Mouse (Mus musculus) adrenal gland, postnatal 14 days (tissue): ENCODE measurements around the gene Gpr158. TPM values are rescaled to one million over a fixed set of nuclear protein-coding genes. Genes with fewer than 3 reads are reported as not detected.
"Not testable (repeated sequence)": the region's sequence is repeated elsewhere in the genome, so short reads cannot be mapped to it uniquely, and the experiment has no call there.

ENCODE experiments used
- DNase-seq: peaks from one replicate; pipeline ENCODE4 v3.0.0; 2021; ENCODE audit warnings: mixed read lengths
- long read RNA-seq, 2 experiments: library from polyadenylated mRNA; stranded (forward); transcript quantifications; one replicate each; pipeline ENCODE4 v2.0.0; 2021
- total RNA-seq: library from RNA; stranded (reverse); gene quantifications from 2 replicates; pipeline ENCODE4 v1.2.3, GENCODE M21; 2021

The Gpr158 gene
- total RNA-seq: 0.67 and 1.1 TPM in 2 replicates
- long read RNA-seq, experiment 1: 0 reads
- long read RNA-seq, experiment 2: 0 reads

- peak; percentile 92 for DNase-seq
Observed at GRCm38 (mm10) chr2:21367345-21368111, at the start of gene Gpr158. TSS of gene Gpr158 (plus strand) at chr2:21367542.

DNA sequence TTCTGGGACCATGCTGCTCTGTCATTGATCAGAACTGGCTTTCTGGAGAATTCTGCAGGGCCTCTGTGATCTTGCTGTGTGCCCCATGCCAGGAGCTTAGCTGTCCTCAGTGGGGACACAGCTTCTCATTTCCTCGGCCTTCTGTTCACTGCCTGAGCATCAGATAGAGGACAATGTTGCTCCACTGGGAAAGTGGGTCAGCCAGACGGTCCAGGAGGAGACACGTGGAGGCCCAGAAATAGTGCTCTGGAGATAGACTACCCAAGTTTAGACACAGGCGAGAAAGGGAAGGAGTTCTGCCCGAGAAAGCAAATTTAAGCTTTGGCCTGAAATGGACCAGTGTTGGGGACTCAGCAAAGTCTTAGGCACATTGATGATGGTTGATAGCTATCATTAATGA lies 23.5 kb upstream of the Gpr158 start:
- no peak for DNase-seq

- DNase-seq: peak; percentile 47
Observed at GRCm38 (mm10) chr2:21368351-21369170, 1.2 kb downstream of the Gpr158 start.

- no peak for DNase-seq
Observed at GRCm38 (mm10) chr2:21369171-21369485, 1.8 kb downstream of the Gpr158 start.

- DNase-seq: no peak
Observed at GRCm38 (mm10) chr2:21369556-21369955, 2.2 kb downstream of the Gpr158 start.

GRCm38 (mm10) chr2:21379516-21379915 lies 12.2 kb downstream of the Gpr158 start:
- no peak for DNase-seq

- DNase-seq: no peak
Observed at GRCm38 (mm10) chr2:21392727-21393126, 25.4 kb downstream of the Gpr158 start.

DNA sequence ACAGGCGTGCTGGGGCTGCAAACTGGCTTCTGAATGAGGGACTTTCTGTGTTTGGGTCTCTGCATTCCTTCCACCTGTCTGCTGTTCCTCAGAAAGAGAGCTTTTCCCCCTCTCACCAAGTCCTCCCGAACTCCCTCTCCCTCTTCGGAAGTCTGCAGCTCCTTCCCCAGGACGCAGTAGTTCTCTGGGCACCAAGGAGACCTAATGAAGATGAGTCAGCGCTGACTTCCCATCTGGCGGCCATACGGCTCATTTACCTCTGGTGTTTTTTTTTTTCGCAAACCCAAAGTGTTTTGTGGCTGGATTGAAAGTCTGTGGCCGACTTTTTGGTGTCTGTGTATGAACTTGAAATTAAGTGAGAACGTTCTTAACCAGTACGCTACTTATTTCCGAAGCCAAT lies 30.0 kb downstream of the Gpr158 start:
- no peak for DNase-seq

- no peak for DNase-seq
Observed at GRCm38 (mm10) chr2:21399657-21400056, 32.3 kb downstream of the Gpr158 start.

- DNase-seq: no peak
Observed at GRCm38 (mm10) chr2:21405617-21406016, 38.3 kb downstream of the Gpr158 start.

DNA sequence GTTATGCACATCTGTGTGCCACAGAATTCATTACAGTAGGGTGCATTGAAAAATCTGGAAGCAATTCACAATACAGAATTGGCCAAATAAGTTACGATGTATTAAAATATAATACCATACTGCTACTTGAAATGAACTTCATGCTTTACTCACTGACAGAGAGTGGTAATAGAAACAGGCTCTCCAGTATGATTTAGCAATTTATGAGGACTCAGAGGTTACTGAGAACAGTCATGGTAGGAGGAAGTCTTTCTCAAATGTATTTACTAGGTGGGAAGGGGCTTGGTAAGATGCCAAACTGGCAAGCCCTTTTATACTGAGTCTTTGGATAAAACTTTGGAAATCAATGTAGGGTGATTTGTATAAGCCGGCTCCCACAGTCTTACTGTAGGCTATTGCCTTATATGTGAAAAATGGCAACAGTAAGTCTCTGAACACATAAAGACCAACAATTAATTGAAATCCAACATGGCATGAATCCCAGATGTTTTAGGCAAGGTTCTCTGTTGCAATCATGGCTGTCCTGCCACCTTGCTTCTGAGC lies 40.2 kb downstream of the Gpr158 start:
- DNase-seq: no peak

GRCm38 (mm10) chr2:21408821-21409220 lies 41.5 kb downstream of the Gpr158 start:
- DNase-seq: no peak

DNA sequence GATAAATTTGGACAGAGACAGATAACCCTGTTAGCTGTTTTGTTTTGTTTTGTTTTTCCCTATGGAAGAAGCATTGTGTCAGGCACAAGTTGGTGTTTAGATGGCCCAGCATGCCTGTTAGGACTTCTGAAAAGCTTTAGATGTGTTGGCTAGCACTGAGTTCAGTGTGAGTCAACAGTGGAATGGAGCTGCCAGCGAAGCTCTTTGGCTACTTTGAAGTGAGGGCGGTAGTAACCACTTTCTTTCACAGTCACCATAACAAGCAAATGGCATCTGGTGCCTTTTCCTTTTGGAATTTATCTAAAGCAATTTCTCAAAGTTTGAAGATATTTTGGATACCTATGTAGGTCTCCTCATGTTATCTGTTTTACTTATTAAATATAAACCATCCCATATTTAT lies 62.9 kb downstream of the Gpr158 start:
- no peak for DNase-seq

DNA sequence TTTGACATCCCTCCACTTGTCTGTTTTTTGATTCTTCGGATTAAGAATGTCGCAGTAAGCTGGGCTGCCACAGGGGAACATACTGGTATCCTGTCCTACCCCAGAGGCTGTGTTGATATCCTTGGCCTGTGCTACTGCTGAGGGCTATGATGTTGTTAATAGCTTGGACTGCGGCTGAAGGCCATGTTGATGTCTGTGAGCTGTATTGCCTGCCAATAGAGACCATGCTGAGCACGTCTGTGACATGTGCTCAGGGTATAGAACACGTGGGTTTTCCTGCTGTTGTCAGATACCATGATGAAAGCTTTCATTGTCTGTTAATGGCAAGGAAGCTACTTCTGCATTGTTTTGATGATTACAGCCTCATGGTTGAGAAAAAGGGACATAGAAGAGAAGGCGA lies 63.8 kb downstream of the Gpr158 start:
- DNase-seq: no peak

- no peak for DNase-seq
Observed at GRCm38 (mm10) chr2:21439626-21440025, 72.3 kb downstream of the Gpr158 start.

GRCm38 (mm10) chr2:21460606-21461005 lies 93.3 kb downstream of the Gpr158 start:
- not testable (repeated sequence) for DNase-seq

GRCm38 (mm10) chr2:21474957-21475356 lies 107.6 kb downstream of the Gpr158 start:
- no peak for DNase-seq

- no peak for DNase-seq
Observed at GRCm38 (mm10) chr2:21496881-21497280, 129.5 kb downstream of the Gpr158 start.

GRCm38 (mm10) chr2:21497965-21498364 lies 130.6 kb downstream of the Gpr158 start:
- no peak for DNase-seq

DNA sequence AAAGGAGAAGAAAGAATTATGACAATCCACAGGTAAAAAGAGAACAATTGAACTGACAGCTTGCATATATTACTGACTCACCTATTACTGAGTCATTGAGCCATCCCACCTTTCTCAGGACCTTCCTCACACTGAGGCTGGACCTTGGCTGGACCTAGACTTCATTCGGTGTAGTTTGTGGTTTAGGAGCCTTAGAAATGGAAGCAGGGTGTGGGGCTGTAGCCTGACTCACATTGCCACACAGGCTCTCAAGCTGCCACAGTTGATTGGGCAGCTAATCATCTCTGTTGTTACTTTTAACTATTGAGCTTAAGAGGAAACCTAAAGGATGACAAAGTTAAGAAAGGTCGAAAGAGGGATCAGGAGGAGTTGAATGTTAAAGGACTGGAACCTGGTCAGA lies 132.1 kb downstream of the Gpr158 start:
- no peak for DNase-seq

DNA sequence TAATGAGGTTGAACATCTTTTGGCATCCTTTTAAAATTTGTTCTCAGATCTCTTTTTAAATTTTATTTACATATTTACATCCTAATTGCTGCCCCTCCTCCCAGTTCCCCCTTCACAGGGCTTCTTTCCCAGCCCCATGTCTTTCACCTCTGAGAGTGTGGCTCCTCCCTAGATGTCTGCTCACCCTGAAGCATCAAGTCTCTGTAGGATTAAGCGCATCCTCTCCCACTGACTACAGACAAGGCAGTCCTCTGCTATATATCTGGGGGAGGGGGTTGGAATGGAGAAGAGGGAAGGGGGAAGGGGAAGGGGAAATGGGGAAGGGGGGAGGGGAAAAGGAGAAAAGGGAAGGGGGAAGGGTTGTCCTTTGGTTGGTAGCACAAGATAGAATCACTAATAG lies 140.1 kb downstream of the Gpr158 start:
- DNase-seq: no peak

- no peak for DNase-seq
Observed at GRCm38 (mm10) chr2:21530750-21531149, 163.4 kb downstream of the Gpr158 start.

DNA sequence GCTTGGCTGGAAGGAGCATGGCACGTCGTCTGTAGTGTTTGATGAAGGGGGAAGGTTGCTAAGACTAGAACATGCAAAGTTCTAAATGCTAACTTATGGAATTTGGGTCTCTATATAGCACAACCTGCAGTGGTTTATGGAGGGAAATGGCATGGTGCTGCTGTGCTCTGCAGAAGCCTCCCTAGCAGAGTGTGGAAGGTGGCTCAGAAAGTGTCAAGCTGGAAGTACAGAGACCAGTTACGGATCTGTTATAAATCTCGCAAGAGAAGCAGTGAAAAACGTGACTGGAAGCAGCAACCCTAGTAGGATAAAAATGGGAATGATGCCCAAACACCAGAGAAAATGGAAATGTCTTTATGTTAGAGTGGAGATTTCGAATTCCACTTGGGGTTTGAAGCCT lies 251.8 kb downstream of the Gpr158 start:
- no peak for DNase-seq
